ENCODE assay signal across 8 mouse cellular contexts in the genomic region with DNA sequence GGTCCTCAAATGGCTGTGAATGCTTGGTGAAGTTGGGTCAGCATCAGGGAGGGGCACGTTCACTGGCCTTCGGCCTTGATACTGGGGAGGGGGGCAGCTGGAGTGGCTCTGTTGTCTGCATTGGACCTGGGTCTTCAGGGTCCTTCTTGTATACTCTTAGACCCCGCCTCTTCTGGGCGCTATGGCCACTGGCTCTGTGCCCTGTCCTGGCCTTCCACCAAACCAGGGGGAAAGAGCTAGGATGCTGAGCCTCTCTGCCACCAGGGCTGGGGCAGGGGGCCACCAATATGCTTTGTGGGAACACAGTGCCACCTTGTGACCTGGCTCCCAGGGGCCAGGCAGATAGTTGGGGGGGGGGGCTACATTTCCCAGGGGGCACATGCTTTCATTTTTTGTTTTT.
DNase-seq lines count a peak whose midpoint lies in the region; ATAC-seq and TF ChIP-seq lines count a peak whose summit lies in the region.

No protein-coding gene starts in this region.

- no peaks in the 10 kb centered on the region for H3K36me3 ChIP-seq in kidney, embryonic 14.5 days (ENCODE audit: control insufficient read depth, insufficient read depth, low read length)
- 0 out of 2 replicates have a peak, but pooled peaks cover 2% of the 10 kb centered on the region for H3K36me3 ChIP-seq in forebrain, embryonic 10.5 days (replicated peaks)
- no peaks in the 10 kb centered on the region for H3K36me3 ChIP-seq in heart, postnatal 0 days (replicated peaks; ENCODE audit: control insufficient read depth, insufficient read depth, low read length)
- H3K36me3 ChIP-seq in liver, embryonic 14.5 days (replicated peaks; ENCODE audit: control insufficient read depth, insufficient read depth, low read depth) = no peaks in the 10 kb centered on the region

- 60% methylated on average over 4 of the region's 4 CpGs for WGBS in kidney, embryonic 14.5 days
- 72% methylated on average over 4 of the region's 4 CpGs for WGBS in forebrain, embryonic 10.5 days
- WGBS in heart, postnatal 0 days = 36% methylated on average over 4 of the region's 4 CpGs
- WGBS in liver, embryonic 14.5 days (ENCODE audit: insufficient replicate concordance) = 54% methylated on average over 4 of the region's 4 CpGs

- ATAC-seq in kidney, embryonic 14.5 days (ENCODE audit: low FRiP score, low TSS enrichment) = peak; percentile 15; the same call in 1 of the 2 replicates
- peak; percentile 63 for ATAC-seq in heart, postnatal 0 days (ENCODE audit: insufficient read depth, low read depth)
- ATAC-seq in liver, embryonic 14.5 days (ENCODE audit: insufficient read depth) = no peak

- no peak for DNase-seq in kidney, adult 8-10 months
- DNase-seq in forebrain, embryonic 10.5 days (ENCODE audit: extremely low spot score, low spot score) = no peak
- no peak for DNase-seq in heart, postnatal 0 days (ENCODE audit: low spot score)
- DNase-seq in liver, embryonic 14.5 days (ENCODE audit: low read depth in 3 of 3, low spot score in 3 of 3) = no peak
- no peak for DNase-seq in thymus, adult 18-20 months
- no peak for DNase-seq in right cerebral cortex, adult 18-20 months
- DNase-seq in urinary bladder, postnatal 10 days (ENCODE audit: low spot score) = no peak

- H3K9me3 ChIP-seq in kidney, embryonic 14.5 days (ENCODE audit: control insufficient read depth, low read length) = no peaks in the 10 kb centered on the region
- H3K9me3 ChIP-seq in forebrain, embryonic 10.5 days = no peaks in the 10 kb centered on the region
- no peaks in the 10 kb centered on the region for H3K9me3 ChIP-seq in heart, postnatal 0 days (replicated peaks; ENCODE audit: control insufficient read depth, low read length)
- no peaks in the 10 kb centered on the region for H3K9me3 ChIP-seq in liver, embryonic 14.5 days (ENCODE audit: control insufficient read depth, low read length)

- peaks cover 33% of the 10 kb centered on the region for H3K4me1 ChIP-seq in kidney, embryonic 14.5 days (ENCODE audit: control insufficient read depth, insufficient read depth, low read length)
- H3K4me1 ChIP-seq in forebrain, embryonic 10.5 days = peaks cover 94% of the 10 kb centered on the region
- peaks cover 38% of the 10 kb centered on the region for H3K4me1 ChIP-seq in heart, postnatal 0 days (ENCODE audit: control insufficient read depth, insufficient read depth)
- peaks cover 30% of the 10 kb centered on the region in 2 experiments for H3K4me1 ChIP-seq in liver, embryonic 14.5 days (replicated peaks; ENCODE audit: control insufficient read depth in 2 of 2, insufficient read depth in 2 of 2, low read length in 1 of 2)

- 0 out of 2 replicates have a peak, but pooled peaks have one; percentile 18 for TF ChIP-seq CTCF in heart, postnatal 0 days (IDR thresholded peaks at IDR 0.05; ENCODE audit: low read depth)
- TF ChIP-seq CTCF in liver, embryonic 14.5 days (IDR thresholded peaks at IDR 0.05; ENCODE audit: low read depth) = peak; percentile 4; the same call in 1 of the 2 replicates

- H3K4me2 ChIP-seq in kidney, embryonic 14.5 days (replicated peaks; ENCODE audit: low read depth, low read length) = no peak overlapping the region
- H3K4me2 ChIP-seq in heart, postnatal 0 days (ENCODE audit: low read depth, low read length) = peak overlapping the region; percentile 47
- peak overlapping the region; percentile 58 for H3K4me2 ChIP-seq in liver, embryonic 14.5 days (ENCODE audit: low read depth)

- no peak overlapping the region for H3K4me3 ChIP-seq in kidney, embryonic 14.5 days (ENCODE audit: low read length)
- H3K4me3 ChIP-seq in forebrain, embryonic 10.5 days = no peak overlapping the region
- H3K4me3 ChIP-seq in heart, postnatal 0 days (ENCODE audit: low read depth, low read length) = no peak overlapping the region
- no peak overlapping the region for H3K4me3 ChIP-seq in liver, embryonic 14.5 days (ENCODE audit: insufficient read depth in 1 of 2, low read depth in 2 of 2, low read length in 2 of 2)

- H3K27ac ChIP-seq in kidney, embryonic 14.5 days (ENCODE audit: low read depth, low read length) = no peak overlapping the region; the same call in 1 of the 2 replicates
- H3K27ac ChIP-seq in forebrain, embryonic 10.5 days = peak overlapping the region; percentile 75
- peak overlapping the region; percentile 94 for H3K27ac ChIP-seq in heart, postnatal 0 days (ENCODE audit: low read depth)
- peak overlapping the region; percentile 70; the same call in 1 of the 2 replicates for H3K27ac ChIP-seq in liver, embryonic 14.5 days

- no peak overlapping the region for H3K9ac ChIP-seq in kidney, embryonic 14.5 days (ENCODE audit: low read depth, low read length)
- H3K9ac ChIP-seq in heart, postnatal 0 days (replicated peaks; ENCODE audit: low read depth, low read length) = peak overlapping the region; percentile 40; the same call in 1 of the 2 replicates
- H3K9ac ChIP-seq in liver, embryonic 14.5 days (replicated peaks) = peak overlapping the region; percentile 57; the same call in 1 of the 2 replicates

- H3K27me3 ChIP-seq in kidney, embryonic 14.5 days (ENCODE audit: control insufficient read depth, insufficient read depth, low read length) = peaks cover 62% of the 10 kb centered on the region
- H3K27me3 ChIP-seq in forebrain, embryonic 10.5 days (ENCODE audit: poor library complexity, severe bottlenecking) = peaks cover 65% of the 10 kb centered on the region
- no peaks in the 10 kb centered on the region for H3K27me3 ChIP-seq in heart, postnatal 0 days (ENCODE audit: control insufficient read depth, insufficient read depth, low read length)
- no peaks in the 10 kb centered on the region for H3K27me3 ChIP-seq in liver, embryonic 14.5 days (ENCODE audit: control insufficient read depth, insufficient read depth, low read length)

- no peak for TF ChIP-seq EP300 in heart, postnatal 0 days (IDR thresholded peaks at IDR 0.05; ENCODE audit: low read depth)
- TF ChIP-seq EP300 in liver, embryonic 14.5 days (IDR thresholded peaks at IDR 0.05; ENCODE audit: low read depth) = no peak
